In the genomic region with DNA sequence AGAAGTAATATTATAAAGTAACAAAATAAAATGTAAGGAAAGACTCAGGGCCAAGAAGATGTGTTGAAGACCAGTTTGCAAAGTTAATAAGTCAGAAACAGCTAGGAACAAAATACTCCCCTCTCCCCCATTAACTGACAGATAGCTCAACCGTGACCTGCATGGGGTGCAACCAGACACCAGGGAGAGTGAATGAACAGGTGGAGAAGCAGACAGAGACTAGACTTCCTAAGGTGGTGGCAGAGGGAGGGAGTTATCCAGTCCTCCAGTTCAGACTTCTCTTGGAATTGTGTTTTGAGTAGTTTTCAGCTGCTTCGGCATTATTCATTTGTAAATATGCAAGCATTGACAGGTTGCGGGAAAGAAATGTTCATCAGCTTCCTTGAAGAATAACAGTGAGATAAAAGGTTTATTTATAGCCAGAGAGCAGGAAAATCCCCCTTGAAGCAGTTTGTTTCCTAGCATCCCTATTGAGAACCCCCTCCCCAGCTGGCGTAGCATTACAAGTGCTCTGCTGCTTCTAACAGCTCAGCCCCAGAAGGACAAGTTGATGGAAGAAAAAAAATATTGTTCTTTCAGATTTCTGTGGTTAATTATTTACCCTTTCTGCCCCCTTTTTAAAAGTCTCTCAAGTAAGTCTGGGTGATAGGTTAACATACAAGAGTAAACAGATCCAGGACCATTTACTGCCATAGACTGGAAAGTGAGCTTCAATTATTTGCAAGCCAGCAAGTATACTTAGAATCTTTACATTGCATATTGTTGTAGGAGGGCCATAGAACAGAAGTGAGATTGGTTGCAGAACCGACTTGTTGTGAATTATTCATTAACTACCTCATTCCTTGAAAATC, we compare ENCODE assay signal across 9 mouse cellular contexts. TPM values are rescaled to one million over a fixed set of nuclear protein-coding genes. Genes with fewer than 3 reads are reported as not detected.
DNase-seq lines count a peak whose midpoint lies in the region; ATAC-seq lines count a peak whose summit lies in the region.
"Had no signal": no experiment of that assay in that cellular context is flagged by ENCODE, and none has a peak within 500 bp of the region (broad histone marks: within the 10 kb centered on the region; RNA-seq: fewer than 3 reads in every experiment).

No protein-coding gene starts in this region.

- 44% methylated on average over 5 of the region's 5 CpGs for WGBS in embryonic facial prominence, embryonic 10.5 days
- 21% methylated on average over 5 of the region's 5 CpGs for WGBS in forebrain, embryonic 12.5 days
- WGBS in midbrain, embryonic 11.5 days = 28% methylated on average over 5 of the region's 5 CpGs
- 31% methylated on average over 5 of the region's 5 CpGs for WGBS in heart, embryonic 10.5 days

- peak overlapping the region; percentile 12; the same call in 1 of the 2 replicates for H3K9ac ChIP-seq in forebrain, embryonic 12.5 days
- peak overlapping the region; percentile 44; the same call in 1 of the 2 replicates for H3K9ac ChIP-seq in midbrain, embryonic 11.5 days (ENCODE audit: low read length)
- H3K9ac ChIP-seq: limb, embryonic 15.5 days had no signal

- H3K4me1 ChIP-seq in embryonic facial prominence, embryonic 10.5 days = peaks cover 14% of the 10 kb centered on the region
- H3K4me1 ChIP-seq in forebrain, embryonic 12.5 days = peaks cover 24% of the 10 kb centered on the region
- H3K4me1 ChIP-seq in midbrain, embryonic 11.5 days (ENCODE audit: control insufficient read depth, insufficient read depth, low read length) = peaks cover 14% of the 10 kb centered on the region
- peaks cover 19% of the 10 kb centered on the region for H3K4me1 ChIP-seq in heart, embryonic 10.5 days
- H3K4me1 ChIP-seq: limb, embryonic 15.5 days had no signal

- peak; percentile 46; the same call in 1 of the 2 replicates for ATAC-seq in forebrain, embryonic 12.5 days (ENCODE audit: low FRiP score)
- peak; percentile 16; the same call in 1 of the 2 replicates for ATAC-seq in midbrain, embryonic 11.5 days (ENCODE audit: low FRiP score)

- H3K4me2 ChIP-seq in forebrain, embryonic 12.5 days = peak overlapping the region; percentile 22; the same call in 1 of the 2 replicates
- H3K4me2 ChIP-seq in midbrain, embryonic 11.5 days = no peak overlapping the region
- H3K4me2 ChIP-seq: limb, embryonic 15.5 days had no signal

- no peaks in the 10 kb centered on the region for H3K27me3 ChIP-seq in embryonic facial prominence, embryonic 10.5 days (replicated peaks; ENCODE audit: low read depth, poor library complexity, severe bottlenecking)
- H3K27me3 ChIP-seq in forebrain, embryonic 12.5 days = no peaks in the 10 kb centered on the region
- H3K27me3 ChIP-seq in midbrain, embryonic 11.5 days (ENCODE audit: control insufficient read depth, insufficient read depth, low read length) = no peaks in the 10 kb centered on the region
- H3K27me3 ChIP-seq in heart, embryonic 10.5 days (ENCODE audit: insufficient read depth, poor library complexity, severe bottlenecking) = no peaks in the 10 kb centered on the region
- H3K27me3 ChIP-seq: limb, embryonic 15.5 days had no signal

- no peaks in the 10 kb centered on the region for H3K9me3 ChIP-seq in embryonic facial prominence, embryonic 10.5 days
- no peaks in the 10 kb centered on the region for H3K9me3 ChIP-seq in forebrain, embryonic 12.5 days
- H3K9me3 ChIP-seq in midbrain, embryonic 11.5 days (ENCODE audit: control insufficient read depth, low read length) = no peaks in the 10 kb centered on the region
- H3K9me3 ChIP-seq in heart, embryonic 10.5 days = no peaks in the 10 kb centered on the region
- H3K9me3 ChIP-seq: limb, embryonic 15.5 days had no signal

- no peak overlapping the region for H3K4me3 ChIP-seq in embryonic facial prominence, embryonic 10.5 days
- no peak overlapping the region for H3K4me3 ChIP-seq in forebrain, embryonic 12.5 days (replicated peaks)
- no peak overlapping the region for H3K4me3 ChIP-seq in midbrain, embryonic 11.5 days (ENCODE audit: low read depth, low read length)
- no peak overlapping the region for H3K4me3 ChIP-seq in heart, embryonic 10.5 days
- H3K4me3 ChIP-seq: limb, embryonic 15.5 days had no signal

- no peak for DNase-seq in embryonic facial prominence, embryonic 10.5 days (ENCODE audit: low spot score)
- peak; percentile 22 for DNase-seq in kidney, adult 18-20 months
- DNase-seq in midbrain, embryonic 11.5 days (ENCODE audit: low spot score, missing footprints) = no peak
- DNase-seq in thymus, adult 18-20 months = no peak
- DNase-seq in B cell, adult 2 months = no peak
- no peak for DNase-seq in heart, embryonic 10.5 days (ENCODE audit: low spot score)
- no peak for DNase-seq in c-Kit-positive CD71-positive TER-119-positive erythroid progenitor cells, embryonic 14.5 days (ENCODE audit: low spot score)

- no peaks in the 10 kb centered on the region for H3K36me3 ChIP-seq in embryonic facial prominence, embryonic 10.5 days (replicated peaks)
- no peaks in the 10 kb centered on the region for H3K36me3 ChIP-seq in forebrain, embryonic 12.5 days (replicated peaks)
- no peaks in the 10 kb centered on the region for H3K36me3 ChIP-seq in midbrain, embryonic 11.5 days (ENCODE audit: control insufficient read depth, insufficient read depth, low read length)
- H3K36me3 ChIP-seq in heart, embryonic 10.5 days = no peaks in the 10 kb centered on the region
- H3K36me3 ChIP-seq: limb, embryonic 15.5 days had no signal

- 0 out of 2 replicates have a peak overlapping the region, but pooled peaks have one; percentile 35 for H3K27ac ChIP-seq in embryonic facial prominence, embryonic 10.5 days (replicated peaks)
- peak overlapping the region; percentile 36; the same call in 1 of the 2 replicates for H3K27ac ChIP-seq in forebrain, embryonic 12.5 days
- H3K27ac ChIP-seq in midbrain, embryonic 11.5 days (ENCODE audit: low read depth, low read length) = no peak overlapping the region
- no peak overlapping the region for H3K27ac ChIP-seq in heart, embryonic 10.5 days
- H3K27ac ChIP-seq: limb, embryonic 15.5 days had no signal

RNA-seq across cellular contexts. Expression of gene March8, which starts 47.6 kb away (rescaled TPM):
- 24.7 and 26.5 TPM in 2 replicates for polyA plus RNA-seq in embryonic facial prominence, embryonic 10.5 days (2016; fragmentation: Nextera tagmentation; extraction: Ambion mirVana)
- 52.2 and 54.7 TPM in 2 replicates for polyA plus RNA-seq in forebrain, embryonic 12.5 days (2016; fragmentation: Nextera tagmentation; extraction: Ambion mirVana)
- 35.3 and 37.4 TPM in 2 replicates for polyA plus RNA-seq in midbrain, embryonic 11.5 days (2014; fragmentation: Nextera tagmentation; extraction: Ambion mirVana)
- polyA plus RNA-seq in heart, embryonic 10.5 days (2016; fragmentation: Nextera tagmentation; extraction: Ambion mirVana) = 25.8 and 29.6 TPM in 2 replicates

Comparison
In these comparisons a context has a peak if more than half of its experiments do, and no peak if none do; other contexts are left out.
1. H3K27ac ChIP-seq: peak in embryonic facial prominence, embryonic 10.5 days (single experiment) and forebrain, embryonic 12.5 days (single experiment); none in midbrain, embryonic 11.5 days (single experiment) and heart, embryonic 10.5 days (single experiment).